Mouse (Mus musculus) liver, embryonic 14.5 days (tissue): ENCODE data around the gene Fbf1.

Experiments used
- CTCF ChIP-seq: IDR thresholded peaks from 2 replicates; pipeline ENCODE4 v1.5.1; 2016; ENCODE audit warnings: antibody characterized with exemption, low read depth, control low read depth
- EP300 ChIP-seq: IDR thresholded peaks from 2 replicates; pipeline ENCODE4 v1.6.1; 2016; ENCODE audit warnings: antibody characterized with exemption, low read depth

- TF ChIP-seq CTCF (no peak), EP300 (no peak)
Observed at GRCm38 (mm10) chr11:116093771-116094565, 74.0 kb downstream of the Fbf1 start.
